In the genomic region with DNA sequence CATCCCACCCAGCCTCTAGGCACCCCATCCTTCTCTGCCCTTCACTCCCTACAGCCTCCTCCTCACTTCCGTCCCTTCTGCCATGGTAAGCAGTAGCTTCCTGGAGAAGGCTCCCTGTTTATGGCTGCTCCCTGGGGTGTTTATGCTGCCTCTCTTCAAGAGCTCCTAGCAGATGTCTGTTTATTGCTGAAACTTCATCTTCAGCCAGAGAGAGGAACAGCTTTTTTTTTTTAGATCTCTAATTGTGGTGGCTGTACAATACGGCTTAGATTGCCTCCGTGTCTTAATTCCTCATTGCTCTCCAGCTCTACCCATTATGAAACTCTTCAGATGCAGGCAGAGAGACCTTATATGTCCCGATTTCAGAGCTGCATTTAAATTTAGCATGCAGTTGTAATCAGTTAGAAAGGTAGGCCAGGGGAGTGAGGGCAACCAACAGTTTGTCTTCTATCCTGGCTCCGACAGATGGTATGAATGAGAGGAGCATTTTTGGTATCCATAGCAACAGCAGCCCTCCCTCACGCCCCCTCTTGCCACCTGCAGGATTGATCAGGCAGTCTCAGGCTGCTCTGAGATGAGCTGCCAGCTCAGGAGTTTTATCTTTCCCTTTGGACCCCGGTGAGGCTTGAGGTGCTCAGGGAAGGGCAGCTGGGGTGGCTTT, we compare ENCODE assay signal across 8 mouse cellular contexts. TPM values are rescaled to one million over a fixed set of nuclear protein-coding genes. Genes with fewer than 3 reads are reported as not detected.
A peak's percentile ranks its signal among the peaks of the same experiment; 100 is the strongest.
DNase-seq lines count a peak whose midpoint lies in the region; ATAC-seq and TF ChIP-seq lines count a peak whose summit lies in the region.

No protein-coding gene starts in this region.

- H3K9ac ChIP-seq in heart, embryonic 11.5 days (ENCODE audit: low read depth, low read length), result peak overlapping the region; percentile 56; the same call in 1 of the 2 replicates
- H3K9ac ChIP-seq in midbrain, embryonic 11.5 days (ENCODE audit: low read length), result no peak overlapping the region

- H3K27ac ChIP-seq in heart, embryonic 11.5 days (ENCODE audit: low read depth, low read length), result peak overlapping the region; percentile 32; the same call in 1 of the 2 replicates
- peak overlapping the region; percentile 73 for H3K27ac ChIP-seq in forebrain, embryonic 10.5 days
- H3K27ac ChIP-seq in layer of hippocampus, adult 2 months, result peak overlapping the region; percentile 92
- no peak overlapping the region for H3K27ac ChIP-seq in midbrain, embryonic 11.5 days (ENCODE audit: low read depth, low read length)

- ATAC-seq in heart, embryonic 11.5 days (replicated peaks; ENCODE audit: insufficient number of reproducible peaks, low FRiP score, low TSS enrichment), result no peak
- ATAC-seq in midbrain, embryonic 11.5 days (ENCODE audit: low FRiP score), result peak; percentile 59; the same call in 1 of the 2 replicates

- H3K9me3 ChIP-seq in heart, embryonic 11.5 days (replicated peaks; ENCODE audit: control insufficient read depth, low read length), result no peaks in the 10 kb centered on the region
- no peaks in the 10 kb centered on the region for H3K9me3 ChIP-seq in forebrain, embryonic 10.5 days
- H3K9me3 ChIP-seq in midbrain, embryonic 11.5 days (ENCODE audit: control insufficient read depth, low read length), result no peaks in the 10 kb centered on the region

- peak overlapping the region; percentile 16 for H3K4me2 ChIP-seq in heart, embryonic 11.5 days
- H3K4me2 ChIP-seq in midbrain, embryonic 11.5 days, result no peak overlapping the region

- 0 out of 2 replicates have a peak, but pooled peaks have one; percentile 19 for TF ChIP-seq CTCF in layer of hippocampus, adult 2 months (conservative IDR thresholded peaks at IDR 0.05)

- WGBS in heart, embryonic 11.5 days (ENCODE audit: insufficient replicate concordance), result 42% methylated on average over 7 of the region's 7 CpGs
- WGBS in forebrain, embryonic 10.5 days, result 46% methylated on average over 7 of the region's 7 CpGs
- WGBS in midbrain, embryonic 11.5 days, result 35% methylated on average over 7 of the region's 7 CpGs

- H3K27me3 ChIP-seq in heart, embryonic 11.5 days (ENCODE audit: control insufficient read depth, insufficient read depth, low read length), result no peaks in the 10 kb centered on the region
- peaks cover 10% of the 10 kb centered on the region for H3K27me3 ChIP-seq in forebrain, embryonic 10.5 days (ENCODE audit: poor library complexity, severe bottlenecking)
- H3K27me3 ChIP-seq in midbrain, embryonic 11.5 days (ENCODE audit: control insufficient read depth, insufficient read depth, low read length), result no peaks in the 10 kb centered on the region; the same call in 1 of the 2 replicates

- DNase-seq in heart, adult 11 months, result no peak
- no peak for DNase-seq in forebrain, embryonic 10.5 days (ENCODE audit: extremely low spot score, low spot score)
- DNase-seq in layer of hippocampus, adult 2 months (ENCODE audit: low spot score in 2 of 2), result peak; percentile 69 to 88
- DNase-seq in midbrain, embryonic 11.5 days (ENCODE audit: low spot score, missing footprints), result peak; percentile 85
- DNase-seq in telencephalon, adult 2 months (ENCODE audit: low read depth, low spot score), result peak; percentile 94
- DNase-seq in kidney, adult 8-10 months, result no peak
- DNase-seq in adrenal gland, postnatal 4 days (ENCODE audit: low spot score in 2 of 2), result no peak

- peaks cover 68% of the 10 kb centered on the region for H3K4me1 ChIP-seq in heart, embryonic 11.5 days (ENCODE audit: control insufficient read depth, insufficient read depth, low read length)
- H3K4me1 ChIP-seq in forebrain, embryonic 10.5 days, result peaks cover 20% of the 10 kb centered on the region
- H3K4me1 ChIP-seq in midbrain, embryonic 11.5 days (ENCODE audit: control insufficient read depth, insufficient read depth, low read length), result peaks cover 8% of the 10 kb centered on the region

- no peak overlapping the region for H3K4me3 ChIP-seq in heart, embryonic 11.5 days (ENCODE audit: low read depth, low read length)
- no peak overlapping the region for H3K4me3 ChIP-seq in forebrain, embryonic 10.5 days
- no peak overlapping the region; the same call in 1 of the 2 replicates for H3K4me3 ChIP-seq in layer of hippocampus, adult 2 months
- no peak overlapping the region for H3K4me3 ChIP-seq in midbrain, embryonic 11.5 days (ENCODE audit: low read depth, low read length)

- peaks cover 10% of the 10 kb centered on the region for H3K36me3 ChIP-seq in heart, embryonic 11.5 days (ENCODE audit: control insufficient read depth, insufficient read depth, low read length)
- no peaks in the 10 kb centered on the region for H3K36me3 ChIP-seq in forebrain, embryonic 10.5 days (replicated peaks)
- H3K36me3 ChIP-seq in midbrain, embryonic 11.5 days (ENCODE audit: control insufficient read depth, insufficient read depth, low read length), result no peaks in the 10 kb centered on the region

RNA-seq across cellular contexts. Expression of a gene that starts 7.8 kb away (rescaled TPM):
- 117 and 132 TPM in 2 replicates for polyA plus RNA-seq in heart, embryonic 11.5 days (2014; fragmentation: Nextera tagmentation; extraction: Ambion mirVana)
- 0.87 and 0.88 TPM in 2 replicates for polyA plus RNA-seq in forebrain, embryonic 10.5 days (2016; fragmentation: Nextera tagmentation; extraction: Ambion mirVana)
- total RNA-seq in layer of hippocampus, adult 2 months (2021), result 100 to 1,000 TPM; 667 to 694 TPM
- polyA plus RNA-seq in midbrain, embryonic 11.5 days (2014; fragmentation: Nextera tagmentation; extraction: Ambion mirVana), result 1.2 and 1.5 TPM in 2 replicates
- total RNA-seq in adrenal gland, postnatal 4 days (2021), result 10 to 100 TPM; 25.2 TPM

Comparison
In these comparisons a context has a peak if more than half of its experiments do, and no peak if none do; other contexts are left out.
1. DNase-seq: peak in layer of hippocampus, adult 2 months (2 of 2), midbrain, embryonic 11.5 days (single experiment) and telencephalon, adult 2 months (single experiment); none in heart, adult 11 months (single experiment), forebrain, embryonic 10.5 days (single experiment), kidney, adult 8-10 months (0 of 2) and adrenal gland, postnatal 4 days (0 of 2).
2. RNA of a gene that starts 7.8 kb away (polyA plus RNA-seq): 117 to 132 TPM in heart, embryonic 11.5 days; 1.2 to 1.5 TPM in midbrain, embryonic 11.5 days and 0.87 to 0.88 TPM in forebrain, embryonic 10.5 days; every median in the first group is over 10 times any median in the second.